Mouse (Mus musculus) CH12.LX (cell line): ENCODE measurements around the gene Klf8. TPM values are rescaled to one million over a fixed set of nuclear protein-coding genes. Genes with fewer than 3 reads are reported as not detected.
A peak's percentile ranks its signal among the peaks of the same experiment; 100 is the strongest.

ENCODE experiments used
- DNase-seq: peaks from one replicate; pipeline ENCODE4 v3.0.0-alpha.2; 2013; ENCODE audit errors: extremely low read depth
- H3K27ac ChIP-seq: 2 replicates; pipeline ENCODE4 v1.5.1; 2012; ENCODE audit warnings: low read depth, mild to moderate bottlenecking, control low read depth, moderate library complexity; ENCODE audit not compliant: insufficient read depth
- H3K27me3 ChIP-seq: replicated peaks from 2 replicates; pipeline ENCODE3; 2012; ENCODE audit warnings: inconsistent platforms
- H3K36me3 ChIP-seq, 2 experiments: replicated peaks in 1 of 2; 2 replicates each; pipeline versions ENCODE3 to v1.6.1; 2012; ENCODE audit warnings: inconsistent platforms in 1 of 2, low read length in 1 of 2, mild to moderate bottlenecking in 1 of 2, mixed read lengths in 1 of 2, moderate library complexity in 1 of 2; ENCODE audit not compliant: control insufficient read depth in 1 of 2, insufficient read depth in 1 of 2
- H3K4me1 ChIP-seq, 2 experiments: 2 replicates each; pipeline ENCODE4 v1.6.1; 2012; ENCODE audit warnings: inconsistent platforms in 1 of 2, moderate library complexity in 1 of 2; ENCODE audit not compliant: insufficient read depth in 2 of 2, control insufficient read depth in 1 of 2
- H3K4me2 ChIP-seq: 2 replicates; pipeline ENCODE4 v1.6.1; 2012; ENCODE audit warnings: low read depth, mild to moderate bottlenecking, control low read depth; ENCODE audit not compliant: poor library complexity, insufficient read depth, severe bottlenecking
- H3K4me3 ChIP-seq, 3 experiments: fragments of 150-350 bp in 1 of 3; sonication (generic) in 1 of 3; replicated peaks in 1 of 3; 2 replicates each; pipeline versions ENCODE3 to v1.5.1; 2011 to 2012; ENCODE audit warnings: low read depth in 2 of 3, low read length in 2 of 3, mild to moderate bottlenecking in 2 of 3, moderate library complexity in 2 of 3, control low read depth in 1 of 3, improper control_type of control experiment in 1 of 3, inconsistent platforms in 1 of 3, mixed read lengths in 1 of 3; ENCODE audit not compliant: poor library complexity in 1 of 3
- H3K79me2 ChIP-seq: replicated peaks from 2 replicates; pipeline ENCODE4 v1.6.1; 2012; ENCODE audit warnings: mild to moderate bottlenecking, moderate library complexity; ENCODE audit not compliant: control insufficient read depth, poor library complexity, insufficient read depth, severe bottlenecking; ENCODE audit errors: extremely low read depth
- H3K9ac ChIP-seq: 2 replicates; pipeline ENCODE4 v1.6.1; 2012; ENCODE audit warnings: low read depth, mild to moderate bottlenecking, control low read depth, moderate library complexity; ENCODE audit not compliant: insufficient read depth
- H3K9me3 ChIP-seq: replicated peaks from 2 replicates; pipeline ENCODE3; 2012; ENCODE audit warnings: low read length, inconsistent platforms, mixed read lengths
- CHD1 ChIP-seq: IDR thresholded peaks from 2 replicates; pipeline ENCODE4 v1.6.1; 2012; ENCODE audit warnings: low read depth, low read length, improper control_type of control experiment, inconsistent platforms
- CHD2 ChIP-seq: IDR thresholded peaks from 2 replicates; pipeline ENCODE4 v1.6.1; 2011; ENCODE audit warnings: low read length, improper control_type of control experiment
- CTCF ChIP-seq, 2 experiments: IDR thresholded peaks in 1 of 2; conservative IDR thresholded peaks in 1 of 2; 2 replicates each; pipeline ENCODE4 v1.5.1; 2011 to 2012; ENCODE audit warnings: low read depth in 2 of 2, low read length in 2 of 2, improper control_type of control experiment in 1 of 2, inconsistent platforms in 1 of 2, mild to moderate bottlenecking in 1 of 2, moderate library complexity in 1 of 2
- EP300 ChIP-seq: IDR thresholded peaks from 2 replicates; pipeline ENCODE4 v1.6.1; 2011; ENCODE audit warnings: low read length, improper control_type of control experiment
- MAZ ChIP-seq: IDR thresholded peaks from 2 replicates; pipeline ENCODE4 v1.6.1; 2012; ENCODE audit warnings: low read depth, mild to moderate bottlenecking, inconsistent platforms, low read length, improper control_type of control experiment, moderate library complexity
- MEF2A ChIP-seq: IDR thresholded peaks from 2 replicates; pipeline ENCODE4 v1.6.1; 2014; ENCODE audit warnings: low read depth, mild to moderate bottlenecking, inconsistent platforms, low read length, improper control_type of control experiment, borderline replicate concordance
- NRF1 ChIP-seq: IDR thresholded peaks from 2 replicates; pipeline ENCODE4 v1.6.1; 2014; ENCODE audit warnings: low read depth, mild to moderate bottlenecking, inconsistent platforms, low read length, improper control_type of control experiment, moderate library complexity
- RAD21 ChIP-seq: IDR thresholded peaks from 2 replicates; pipeline ENCODE4 v1.6.1; 2011; ENCODE audit warnings: low read depth, mild to moderate bottlenecking, low read length, improper control_type of control experiment, moderate library complexity
- SIN3A ChIP-seq: IDR thresholded peaks from 2 replicates; pipeline ENCODE4 v1.6.1; 2012; ENCODE audit warnings: low read length, improper control_type of control experiment, inconsistent platforms
- SMC3 ChIP-seq: IDR thresholded peaks from 2 replicates; pipeline ENCODE4 v1.6.1; 2011; ENCODE audit warnings: low read depth, low read length, improper control_type of control experiment
- USF1 ChIP-seq: IDR thresholded peaks from 2 replicates; pipeline ENCODE4 v1.6.1; 2014; ENCODE audit warnings: low read depth, mild to moderate bottlenecking, inconsistent platforms, low read length, improper control_type of control experiment
- ZNF384 ChIP-seq: IDR thresholded peaks from 2 replicates; pipeline ENCODE4 v1.6.1; 2012; ENCODE audit warnings: low read depth, low read length, improper control_type of control experiment, inconsistent platforms
- dilution Hi-C: fragments of 300-500 bp; cut with MboI; formaldehyde crosslinking; loops from 2 replicates; pipeline ENCODE4 v1.14.3; 2020; ENCODE audit warnings: low sequenced_read_pairs; ENCODE audit not compliant: extremely low pct_unique_long_range_greater_than_20kb, extremely low pct_ligation_motif_present
- in situ Hi-C: fragments of 300-500 bp; cut with MboI; formaldehyde crosslinking; loops from 3 replicates; pipeline ENCODE4 v1.14.3; 2019; ENCODE audit warnings: low sequenced_read_pairs, low pct_ligation_motif_present, low pct_unique_long_range_greater_than_20kb, mixed read lengths
- polyA plus RNA-seq: library from polyadenylated mRNA; unstranded; fragments of >175 nt; gene quantifications from 2 replicates; pipeline ENCODE4 v1.2.1, GENCODE M21; 2012; ENCODE audit warnings: low read depth; ENCODE audit not compliant: insufficient read length
- total RNA-seq, 2 experiments: library from RNA; depleted of rRNA; stranded (reverse); fragments of 300-350 nt in 1 of 2; fragments of >200 nt in 1 of 2; gene quantifications; 2 replicates each; pipeline ENCODE4 v1.2.3; 2012 to 2014

Klf8 gene
- total and polyA plus RNA-seq, 3 experiments: 0.13 to 1.0 (median 0.75) TPM

DNA sequence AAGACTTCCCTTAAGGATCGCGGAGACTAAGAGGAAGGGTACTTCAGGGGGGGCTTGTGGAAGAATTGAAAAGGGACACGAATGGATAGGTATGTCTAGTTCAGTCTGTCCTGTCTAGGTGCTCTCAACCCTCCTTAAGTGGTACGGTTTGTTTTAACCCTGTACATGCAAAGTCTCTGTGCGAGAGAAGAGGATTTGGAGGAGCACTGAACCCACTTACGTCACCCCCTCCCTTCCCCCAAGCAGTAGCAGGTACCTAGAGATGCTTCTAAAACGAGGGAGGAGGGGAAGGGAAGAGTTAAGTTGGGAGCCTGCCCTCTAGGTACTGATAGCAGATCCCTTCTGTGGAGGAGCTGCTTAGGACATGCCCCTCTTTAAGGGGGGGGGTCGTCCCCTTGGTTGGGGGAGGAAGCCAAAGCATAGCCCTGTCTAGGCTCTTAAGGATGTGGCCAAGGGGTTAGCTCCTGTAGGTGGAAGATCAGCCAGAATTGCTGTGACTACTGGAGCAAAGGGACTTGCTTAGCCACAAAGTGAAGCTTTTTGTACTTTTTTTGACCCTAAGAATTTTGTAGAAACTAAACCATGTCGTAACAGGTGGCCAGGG, 123.5 kb downstream of the Klf8 start:
- Histone ChIP-seq H3K79me2 (no peaks in the 10 kb centered on the region), H3K9me3 (no peaks in the 10 kb centered on the region), H3K4me1 (no peaks in the 10 kb centered on the region), H3K9ac (no peak overlapping the region), H3K4me2 (no peak overlapping the region), H3K4me3 (no peak overlapping the region), H3K27ac (no peak overlapping the region), H3K36me3 (no peaks in the 10 kb centered on the region), H3K27me3 (no peaks in the 10 kb centered on the region)
- no peak for TF ChIP-seq EP300
- no peak for TF ChIP-seq MEF2A
- no peak for TF ChIP-seq NRF1
- TF ChIP-seq RAD21: no peak
- TF ChIP-seq ZNF384: no peak
- TF ChIP-seq CHD2: no peak
- TF ChIP-seq SIN3A: no peak
- TF ChIP-seq USF1: no peak
- no peak for TF ChIP-seq MAZ
- DNase-seq: no peak
- in situ Hi-C loops: no loop called here
- dilution Hi-C loops: no loop called here

DNA sequence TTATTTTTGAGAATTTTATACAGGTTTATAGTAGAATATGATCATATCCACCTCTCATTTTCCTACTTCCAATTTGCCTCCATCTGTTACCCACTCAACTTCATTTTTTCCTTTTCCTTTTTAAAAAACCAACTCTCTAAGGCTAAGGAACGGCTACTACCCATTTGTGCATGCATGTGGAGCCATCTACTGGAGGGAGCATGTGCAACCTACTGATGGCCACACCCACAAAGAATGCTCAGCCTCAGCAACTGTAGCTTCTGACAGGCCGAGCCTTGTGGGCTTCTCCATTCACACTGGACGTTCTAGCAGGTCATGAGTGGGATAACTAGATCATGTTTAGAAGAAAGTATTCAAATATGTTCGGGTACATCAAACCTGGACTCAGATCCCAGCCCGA, 129.5 kb downstream of the Klf8 start:
- Histone ChIP-seq H3K27me3 (no peaks in the 10 kb centered on the region), H3K27ac (no peak overlapping the region), H3K36me3 (no peaks in the 10 kb centered on the region), H3K4me2 (no peak overlapping the region), H3K4me1 (no peaks in the 10 kb centered on the region), H3K9ac (no peak overlapping the region), H3K79me2 (no peaks in the 10 kb centered on the region), H3K9me3 (no peaks in the 10 kb centered on the region), H3K4me3 (no peak overlapping the region)
- in situ Hi-C loops: no loop called here
- peak; percentile 41 for TF ChIP-seq RAD21
- TF ChIP-seq CTCF (conservative IDR thresholded peaks at IDR 0.05 in 1 of 2, IDR thresholded peaks at IDR 0.05 in 1 of 2; ENCODE audit: low read depth in 2 of 2, low read length in 2 of 2): peak in 1 of 2 experiments; percentile 52; a peak in 2 of 4 replicates
- TF ChIP-seq SMC3: peak; percentile 26
- TF ChIP-seq CHD1: no peak
- TF ChIP-seq, all 38 proteins: peak for 3
- peak; percentile 50 for DNase-seq
- dilution Hi-C loops: no loop called here

DNA sequence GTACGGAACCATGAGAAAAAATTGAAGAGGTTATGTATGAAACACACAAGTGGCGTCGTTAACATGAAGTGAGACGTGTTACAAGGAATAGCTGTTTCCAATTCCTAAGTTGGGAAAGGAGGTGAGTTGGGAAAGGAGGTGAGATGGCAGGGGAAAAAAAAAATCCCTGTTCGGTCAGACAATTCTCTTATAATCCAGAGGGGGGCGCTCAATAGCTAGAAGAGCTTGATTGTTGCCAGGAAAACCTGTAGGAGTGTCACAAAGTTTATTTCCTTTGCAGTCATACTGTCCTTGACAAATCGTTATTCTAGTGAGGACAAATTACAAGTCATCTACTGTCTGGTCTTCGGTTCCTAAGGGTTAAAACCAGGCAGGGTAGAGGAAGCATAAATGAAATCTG, 132.5 kb downstream of the Klf8 start:
- no peak overlapping the region for H3K4me3 ChIP-seq
- H3K36me3 ChIP-seq: no peaks in the 10 kb centered on the region
- H3K27ac ChIP-seq: no peak overlapping the region
- in situ Hi-C loops: no loop called here
- DNase-seq: peak; percentile 7
- H3K27me3 ChIP-seq: no peaks in the 10 kb centered on the region
- dilution Hi-C loops: no loop called here
- peak; percentile 11 to 48; a peak in 3 of 4 replicates for TF ChIP-seq CTCF (conservative IDR thresholded peaks at IDR 0.05 in 1 of 2, IDR thresholded peaks at IDR 0.05 in 1 of 2; ENCODE audit: low read depth in 2 of 2, low read length in 2 of 2)
- no peak for TF ChIP-seq SMC3
- H3K9me3 ChIP-seq: no peaks in the 10 kb centered on the region
- no peak overlapping the region for H3K9ac ChIP-seq
- no peaks in the 10 kb centered on the region for H3K79me2 ChIP-seq
- no peak overlapping the region for H3K4me2 ChIP-seq
- H3K4me1 ChIP-seq: no peaks in the 10 kb centered on the region
